29 mouse cellular contexts compared by ENCODE assay signal in genomic region chr3:6759172-6759571, GRCm38 (mm10).
DNase-seq lines count a peak whose midpoint lies in the region; ATAC-seq and TF ChIP-seq lines count a peak whose summit lies in the region.
"Had no signal": no experiment of that assay in that cellular context is flagged by ENCODE, and none has a peak within 500 bp of the region (broad histone marks: within the 10 kb centered on the region; RNA-seq: fewer than 3 reads in every experiment).

No protein-coding gene starts in this region.

- H3K36me3 ChIP-seq in forebrain, postnatal 0 days (ENCODE audit: insufficient read depth), result no peaks in the 10 kb centered on the region
- H3K36me3 ChIP-seq in forebrain, embryonic 12.5 days (replicated peaks), result no peaks in the 10 kb centered on the region
- H3K36me3 ChIP-seq: G1E; heart, embryonic 13.5 days; hindbrain, embryonic 15.5 days; limb, embryonic 13.5 days; midbrain, embryonic 10.5 days; midbrain, embryonic 15.5 days had no signal

- intact Hi-C loops in gastrocnemius, postnatal 36 days (cut with DNase I), result no loop called here

- WGBS in forebrain, postnatal 0 days, result 31% methylated on average over 1 of the region's 1 CpGs
- 68% methylated on average over 1 of the region's 1 CpGs for WGBS in forebrain, embryonic 12.5 days
- WGBS in lung, adult 2 months, result 13% methylated on average over 1 of the region's 1 CpGs

- peak; percentile 22 for DNase-seq in forebrain, postnatal 0 days
- DNase-seq in lung, postnatal 10 days, result peak; percentile 30
- DNase-seq in lung, adult 2 months, result no peak
- DNase-seq in layer of hippocampus, adult 8-10 months (ENCODE audit: low spot score in 2 of 2), result peak; percentile 6 to 10
- peak; percentile 5 to 38 for DNase-seq in lung, postnatal 4 days
- DNase-seq in gastrocnemius, postnatal 36 days, result no peak
- DNase-seq in spleen, adult 12 weeks (ENCODE audit: low spot score), result no peak
- DNase-seq: adrenal gland, postnatal 10 days; cerebellum, adult 2 months; cerebellum, postnatal 36 days; gastrocnemius, postnatal 25 days; heart, adult 18-20 months; heart, postnatal 10 days; kidney, adult 11 months; kidney, postnatal 14 days; right cerebral cortex, postnatal 25 days; spleen, adult 18-20 months; thymus, postnatal 14 days had no signal

- no peak for TF ChIP-seq CTCF in forebrain, postnatal 0 days (IDR thresholded peaks at IDR 0.05; ENCODE audit: low read depth)
- TF ChIP-seq CTCF in lung, adult 2 months (IDR thresholded peaks at IDR 0.05; ENCODE audit: insufficient read depth, low read length), result no peak

- H3K9ac ChIP-seq in forebrain, postnatal 0 days, result no peak overlapping the region
- no peak overlapping the region for H3K9ac ChIP-seq in forebrain, embryonic 12.5 days
- H3K9ac ChIP-seq: heart, embryonic 13.5 days; hindbrain, embryonic 15.5 days; limb, embryonic 13.5 days; midbrain, embryonic 15.5 days had no signal

- H3K27me3 ChIP-seq in forebrain, postnatal 0 days (ENCODE audit: insufficient read depth, low read length), result no peaks in the 10 kb centered on the region
- no peaks in the 10 kb centered on the region for H3K27me3 ChIP-seq in forebrain, embryonic 12.5 days
- H3K27me3 ChIP-seq: heart, embryonic 13.5 days; hindbrain, embryonic 15.5 days; limb, embryonic 13.5 days; midbrain, embryonic 15.5 days; Patski had no signal

- H3K4me2 ChIP-seq in forebrain, postnatal 0 days (ENCODE audit: low read depth), result no peak overlapping the region
- no peak overlapping the region for H3K4me2 ChIP-seq in forebrain, embryonic 12.5 days
- H3K4me2 ChIP-seq: heart, embryonic 13.5 days; hindbrain, embryonic 15.5 days; limb, embryonic 13.5 days; liver, embryonic 11.5 days; midbrain, embryonic 15.5 days had no signal

- H3K4me1 ChIP-seq in forebrain, postnatal 0 days (ENCODE audit: insufficient read depth), result no peaks in the 10 kb centered on the region
- H3K4me1 ChIP-seq in forebrain, embryonic 12.5 days, result no peaks in the 10 kb centered on the region
- no peaks in the 10 kb centered on the region for H3K4me1 ChIP-seq in lung, adult 2 months (ENCODE audit: control insufficient read depth, insufficient read depth, low read length)
- H3K4me1 ChIP-seq: heart, embryonic 13.5 days; hindbrain, embryonic 15.5 days; limb, embryonic 13.5 days; midbrain, embryonic 10.5 days; midbrain, embryonic 15.5 days had no signal

- H3K4me3 ChIP-seq in forebrain, postnatal 0 days (ENCODE audit: low read depth, low read length), result no peak overlapping the region
- H3K4me3 ChIP-seq in forebrain, embryonic 12.5 days (replicated peaks), result no peak overlapping the region
- H3K4me3 ChIP-seq in lung, adult 2 months (replicated peaks; ENCODE audit: extremely low read depth, low read depth, low read length), result no peak overlapping the region
- H3K4me3 ChIP-seq: heart, embryonic 13.5 days; hindbrain, embryonic 15.5 days; limb, embryonic 13.5 days; midbrain, embryonic 10.5 days; midbrain, embryonic 15.5 days had no signal

- no peak for TF ChIP-seq POLR2A in lung, adult 2 months (IDR thresholded peaks at IDR 0.05; ENCODE audit: borderline replicate concordance, extremely low read depth, low read depth, low read length)

- ATAC-seq in forebrain, postnatal 0 days, result peak; percentile 58; the same call in 1 of the 2 replicates
- ATAC-seq in forebrain, embryonic 12.5 days (ENCODE audit: low FRiP score), result no peak
- ATAC-seq: forebrain, embryonic 14.5 days; inflammation-experienced regulatory T-cells, adult 6 months; midbrain, embryonic 15.5 days; Patski had no signal

- H3K27ac ChIP-seq in forebrain, postnatal 0 days (ENCODE audit: low read depth, low read length), result no peak overlapping the region
- no peak overlapping the region for H3K27ac ChIP-seq in forebrain, embryonic 12.5 days
- H3K27ac ChIP-seq: heart, embryonic 13.5 days; hindbrain, embryonic 15.5 days; limb, embryonic 13.5 days; midbrain, embryonic 10.5 days; midbrain, embryonic 15.5 days had no signal

- no peaks in the 10 kb centered on the region for H3K9me3 ChIP-seq in forebrain, postnatal 0 days (ENCODE audit: low read length)
- H3K9me3 ChIP-seq in forebrain, embryonic 12.5 days, result no peaks in the 10 kb centered on the region
- H3K9me3 ChIP-seq: G1E; heart, embryonic 13.5 days; hindbrain, embryonic 15.5 days; limb, embryonic 13.5 days; midbrain, embryonic 10.5 days; midbrain, embryonic 15.5 days had no signal

Comparison
In these comparisons a context has a peak if more than half of its experiments do, and no peak if none do; other contexts are left out.
1. DNase-seq: peak in forebrain, postnatal 0 days (single experiment), lung, postnatal 10 days (single experiment), layer of hippocampus, adult 8-10 months (2 of 2) and lung, postnatal 4 days (2 of 2); none in lung, adult 2 months (single experiment), gastrocnemius, postnatal 36 days (0 of 2) and spleen, adult 12 weeks (single experiment).